Mouse (Mus musculus) stomach, embryonic 14.5 days (tissue): ENCODE data around the gene Rps6kc1. TPM values are rescaled to one million over a fixed set of nuclear protein-coding genes. Genes with fewer than 3 reads are reported as not detected.

Experiments
- ATAC-seq: fragments of 200-750 bp; cut with Nextera tagmentation; 2 replicates; pipeline ENCODE4 v1.8.0; 2017; ENCODE audit warnings: low read depth, moderate TSS enrichment; ENCODE audit not compliant: insufficient number of reproducible peaks, insufficient read depth, low FRiP score
- H3K27ac ChIP-seq: fragments of 300-500 bp; sonication (generic); 2 replicates; pipeline ENCODE4 v1.5.1; 2014; ENCODE audit warnings: mild to moderate bottlenecking, low read length, moderate library complexity, mixed read lengths
- H3K27me3 ChIP-seq: fragments of 300-500 bp; sonication (generic); 2 replicates; pipeline ENCODE4 v1.6.1; 2014; ENCODE audit warnings: low read length, control low read depth, mixed read lengths; ENCODE audit not compliant: control insufficient read depth, insufficient read depth
- H3K36me3 ChIP-seq: fragments of 300-500 bp; sonication (generic); 2 replicates; pipeline ENCODE4 v1.6.1; 2014; ENCODE audit warnings: mild to moderate bottlenecking, control low read depth, low read length, moderate library complexity, mixed read lengths; ENCODE audit not compliant: control insufficient read depth, insufficient read depth
- H3K4me1 ChIP-seq: fragments of 300-500 bp; sonication (generic); 2 replicates; pipeline ENCODE4 v1.6.1; 2014; ENCODE audit warnings: low read length, control low read depth, mixed read lengths; ENCODE audit not compliant: control insufficient read depth, insufficient read depth
- H3K4me2 ChIP-seq: fragments of 300-500 bp; sonication (generic); replicated peaks from 2 replicates; pipeline ENCODE4 v1.6.1; 2014; ENCODE audit warnings: low read depth, low read length, control low read depth
- H3K4me3 ChIP-seq: fragments of 300-500 bp; sonication (generic); 2 replicates; pipeline ENCODE4 v1.5.1; 2014; ENCODE audit warnings: low read depth, low read length, control low read depth
- H3K9ac ChIP-seq: fragments of 300-500 bp; sonication (generic); replicated peaks from 2 replicates; pipeline ENCODE4 v1.6.1; 2014; ENCODE audit warnings: low read depth, mild to moderate bottlenecking, control low read depth, low read length, moderate library complexity, mixed read lengths
- H3K9me3 ChIP-seq: fragments of 300-500 bp; sonication (generic); 2 replicates; pipeline ENCODE4 v1.6.1; 2016; ENCODE audit warnings: low read depth, low read length, control low read depth; ENCODE audit not compliant: control insufficient read depth
- WGBS: fragments of 180-500 bp; shearing (Covaris S2); extraction: QIAGEN DNeasy Blood & Tissue Kit; methylation state at CpG from one replicate; pipeline ENCODE4 v1.1.7; 2014; 5-methylcytosine and 5-hydroxymethylcytosine counted together
- polyA plus RNA-seq: library from polyadenylated mRNA; unstranded; fragments of >200 nt; fragmentation: Nextera tagmentation; extraction: Ambion mirVana; gene quantifications from 2 replicates; pipeline ENCODE4 v1.2.1, GENCODE M21; 2014

Rps6kc1 gene
- polyA plus RNA-seq, 1 experiment from 2014 or later = 16.1 TPM

DNA sequence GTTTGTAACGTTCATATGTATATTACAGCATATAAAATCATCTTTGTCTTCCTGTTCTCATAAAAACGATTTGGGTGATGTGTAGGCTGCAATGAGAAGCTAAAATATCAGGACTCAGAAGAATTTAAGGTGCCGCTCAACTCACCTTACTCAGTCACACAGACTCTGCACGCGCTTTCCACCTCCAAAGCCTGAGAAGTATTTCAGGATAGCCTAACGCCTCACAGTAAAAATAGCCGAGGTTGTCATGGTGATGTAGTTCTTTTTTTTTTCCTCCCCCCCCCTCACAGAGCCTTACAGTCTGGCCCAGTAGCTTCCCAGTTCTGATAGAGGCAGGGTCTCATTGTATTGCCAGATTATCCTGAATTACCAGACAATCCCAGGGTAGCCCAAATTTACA, 7.4 kb upstream of the Rps6kc1 start:
- Histone ChIP-seq H3K9ac (no peak overlapping the region), H3K36me3 (no peaks in the 10 kb centered on the region), H3K27ac (no peak overlapping the region), H3K4me3 (no peak overlapping the region), H3K9me3 (no peaks in the 10 kb centered on the region), H3K4me1 (no peaks in the 10 kb centered on the region), H3K27me3 (no peaks in the 10 kb centered on the region), H3K4me2 (no peak overlapping the region)
- no peak for ATAC-seq
- 58% methylated on average over 7 of the region's 7 CpGs for WGBS

DNA sequence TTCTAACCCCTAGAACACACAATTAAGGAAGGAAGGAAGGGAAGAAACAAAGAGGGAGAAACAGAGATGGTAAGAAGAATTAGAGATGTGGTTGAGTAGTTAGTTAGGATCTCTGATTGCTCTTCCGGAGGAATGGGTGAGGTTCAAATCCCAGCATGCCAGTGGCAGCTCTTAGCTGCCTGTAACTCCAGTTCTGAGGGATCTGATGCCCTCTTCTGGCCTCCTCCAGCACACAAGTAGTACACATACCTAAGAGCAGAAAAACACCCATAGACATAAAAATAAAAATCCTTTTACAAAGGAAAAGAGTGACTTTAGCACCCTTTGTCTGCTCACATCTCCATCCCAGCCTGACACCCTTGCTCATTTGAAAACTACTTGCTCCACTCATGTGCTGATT, 1.1 kb upstream of the Rps6kc1 start:
- H3K4me1 ChIP-seq = peaks cover 7% of the 10 kb centered on the region; the same call in 1 of the 2 replicates
- no peak overlapping the region for H3K4me3 ChIP-seq
- H3K36me3 ChIP-seq = no peaks in the 10 kb centered on the region
- H3K27ac ChIP-seq = no peak overlapping the region
- ATAC-seq = no peak
- no peak overlapping the region for H3K4me2 ChIP-seq
- H3K27me3 ChIP-seq = no peaks in the 10 kb centered on the region
- no peaks in the 10 kb centered on the region for H3K9me3 ChIP-seq
- no peak overlapping the region for H3K9ac ChIP-seq
- 54% methylated on average over 1 of the region's 1 CpGs for WGBS

DNA sequence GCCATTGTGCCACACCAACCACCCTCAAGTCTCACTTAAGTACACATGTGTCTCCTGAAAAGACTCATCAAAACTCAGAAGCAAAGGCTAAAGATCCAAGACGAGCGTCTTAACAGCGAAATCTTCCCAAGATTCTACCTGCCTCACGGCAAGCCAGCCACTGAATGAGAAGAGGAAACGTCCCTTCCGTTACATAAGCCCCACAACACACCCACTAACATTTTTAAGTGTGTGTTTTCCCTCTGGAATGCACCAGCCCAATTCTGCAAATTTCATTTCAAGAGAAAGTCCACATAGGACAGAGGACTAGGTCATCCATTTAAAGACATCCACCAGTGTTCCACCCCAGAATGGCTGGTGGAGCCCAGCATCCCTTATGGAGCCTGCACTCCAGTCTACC, 734 bp downstream of the Rps6kc1 start:
- Histone ChIP-seq H3K27ac (no peak overlapping the region), H3K36me3 (no peaks in the 10 kb centered on the region), H3K27me3 (no peaks in the 10 kb centered on the region), H3K4me1 (peaks cover 7% of the 10 kb centered on the region; the same call in 1 of the 2 replicates), H3K4me2 (peak overlapping the region; percentile 70), H3K4me3 (peak overlapping the region; percentile 70), H3K9me3 (no peaks in the 10 kb centered on the region), H3K9ac (peak overlapping the region; percentile 49)
- 75% methylated on average over 6 of the region's 6 CpGs for WGBS
- no peak for ATAC-seq

DNA sequence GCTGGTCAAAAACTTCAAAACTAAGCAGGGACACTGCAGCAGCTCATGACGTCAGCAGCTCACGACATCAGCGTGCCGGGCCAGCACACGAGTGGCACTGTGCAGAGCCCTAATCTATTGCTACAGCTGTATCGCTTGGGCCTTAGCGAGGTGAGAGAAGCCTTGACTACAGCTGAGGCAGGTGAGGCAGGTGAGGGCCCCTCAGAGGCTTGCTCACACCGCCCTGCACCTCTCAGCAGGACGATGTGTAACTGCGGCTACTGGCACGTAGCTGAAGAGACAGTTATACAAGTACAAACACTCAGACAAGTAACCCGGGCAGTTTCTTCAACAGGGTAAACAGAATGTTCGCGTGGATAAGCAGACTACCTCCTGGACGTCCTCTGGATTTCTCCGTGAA, 6.9 kb downstream of the Rps6kc1 start:
- ATAC-seq = no peak
- 70% methylated on average over 16 of the region's 16 CpGs for WGBS

DNA sequence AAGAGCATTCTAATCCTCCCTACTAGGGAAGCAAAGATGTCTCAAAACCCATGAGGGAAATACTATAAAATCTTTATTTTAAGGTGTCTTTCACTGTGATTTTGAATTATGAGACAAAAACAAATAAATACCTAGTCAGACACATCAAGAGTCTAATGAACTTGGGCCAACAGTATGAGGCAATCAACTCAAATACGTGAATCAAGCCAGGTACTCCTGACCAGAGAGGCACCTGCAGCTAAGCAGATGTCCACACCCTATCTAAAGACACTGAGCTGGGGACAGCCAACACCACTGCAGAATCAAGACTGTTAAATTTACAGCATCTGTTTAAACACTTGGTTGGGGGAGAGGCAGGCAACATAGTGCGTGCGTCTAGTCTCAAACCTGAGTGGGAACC, 7.4 kb downstream of the Rps6kc1 start:
- Histone ChIP-seq H3K27ac (no peak overlapping the region), H3K4me1 (0 out of 2 replicates have a peak, but pooled peaks cover 5% of the 10 kb centered on the region), H3K27me3 (no peaks in the 10 kb centered on the region), H3K36me3 (peaks cover 10% of the 10 kb centered on the region), H3K4me3 (no peak overlapping the region), H3K4me2 (no peak overlapping the region), H3K9me3 (no peaks in the 10 kb centered on the region), H3K9ac (no peak overlapping the region)
- WGBS = 89% methylated on average over 3 of the region's 3 CpGs
- no peak for ATAC-seq

More for the DNA sequence above, 6.9 kb downstream of the Rps6kc1 start:
- no peak overlapping the region for H3K4me2 ChIP-seq
- peaks cover 10% of the 10 kb centered on the region for H3K36me3 ChIP-seq
- H3K4me1 ChIP-seq = 0 out of 2 replicates have a peak, but pooled peaks cover 3% of the 10 kb centered on the region
- no peaks in the 10 kb centered on the region for H3K9me3 ChIP-seq
- H3K27me3 ChIP-seq = no peaks in the 10 kb centered on the region
- H3K9ac ChIP-seq = no peak overlapping the region
- no peak overlapping the region for H3K4me3 ChIP-seq
- H3K27ac ChIP-seq = no peak overlapping the region

DNA sequence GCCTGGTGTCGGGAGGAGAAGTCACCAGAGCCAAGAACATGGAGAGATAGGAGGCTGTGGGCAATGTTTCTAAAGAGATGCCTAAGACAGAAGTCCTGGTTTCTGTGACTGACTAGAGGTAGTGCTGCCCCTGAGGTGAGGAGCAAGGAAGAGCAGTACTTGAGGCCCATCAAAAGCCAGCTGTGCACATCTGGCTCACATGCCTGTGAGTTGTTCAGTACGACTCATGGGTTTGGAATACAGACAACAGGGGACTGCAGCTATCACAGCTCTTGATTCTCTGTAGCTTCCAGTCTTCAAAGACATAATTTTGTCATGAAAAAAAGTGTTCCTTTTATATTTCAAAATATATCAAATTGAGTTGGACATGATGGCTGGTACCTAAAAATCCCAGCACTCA, 10.5 kb downstream of the Rps6kc1 start:
- Histone ChIP-seq H3K4me2 (no peak overlapping the region), H3K4me3 (no peak overlapping the region), H3K36me3 (peaks cover 15% of the 10 kb centered on the region), H3K27ac (no peak overlapping the region), H3K9ac (no peak overlapping the region), H3K27me3 (no peaks in the 10 kb centered on the region), H3K9me3 (no peaks in the 10 kb centered on the region), H3K4me1 (0 out of 2 replicates have a peak, but pooled peaks cover 10% of the 10 kb centered on the region)
- ATAC-seq = no peak
- 57% methylated on average over 2 of the region's 2 CpGs for WGBS

DNA sequence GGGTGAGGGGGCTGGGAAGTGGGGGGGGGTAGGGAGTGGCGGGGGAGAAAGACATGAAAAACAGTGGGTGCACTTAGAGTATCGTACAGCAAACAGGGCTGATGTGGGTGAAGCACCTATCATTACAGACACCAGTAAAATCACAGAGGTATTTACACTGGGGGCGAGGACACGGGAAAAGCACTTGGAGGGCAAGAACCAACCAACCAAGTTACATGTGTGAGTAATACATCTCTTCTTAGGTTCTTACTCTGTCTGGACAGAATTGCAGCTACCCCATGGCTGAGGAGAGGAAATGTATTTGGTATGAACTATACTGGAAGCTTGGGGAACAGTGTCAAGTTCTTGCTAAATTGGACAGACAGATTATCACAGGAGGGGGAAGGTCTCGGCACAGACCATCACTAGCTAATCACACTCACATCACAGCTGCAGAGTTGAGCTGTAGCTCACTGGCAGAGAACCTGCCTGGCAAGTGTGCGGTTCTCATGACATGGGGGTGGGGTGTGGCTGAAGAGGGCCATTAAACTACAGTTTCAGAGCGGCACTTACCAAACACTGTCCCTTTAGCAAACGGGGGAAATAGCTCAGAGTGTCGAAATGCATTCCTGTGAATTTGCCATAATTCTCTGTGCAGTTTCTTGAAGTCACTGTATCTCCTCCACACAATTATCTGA, 12.5 kb downstream of the Rps6kc1 start:
- ATAC-seq = no peak

DNA sequence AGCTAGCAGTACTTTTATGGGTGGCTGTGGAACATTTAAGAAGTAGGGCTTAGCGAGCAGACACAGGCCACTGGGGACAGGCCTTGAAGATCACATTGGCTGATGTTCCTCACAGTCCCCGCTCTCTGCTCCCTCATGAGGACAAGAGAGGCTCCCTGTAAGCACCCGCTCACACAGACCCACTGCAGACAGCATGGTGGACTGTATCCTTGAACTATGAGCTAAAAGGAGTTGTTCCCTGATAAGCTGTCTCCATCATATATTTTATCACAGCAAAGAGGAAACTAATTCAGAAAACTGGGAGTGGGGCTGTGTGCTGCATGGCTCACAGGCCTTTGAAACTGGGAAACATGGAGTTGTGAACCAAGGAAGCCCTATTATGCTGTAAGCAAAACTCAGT, 13.4 kb downstream of the Rps6kc1 start:
- 93% methylated on average over 3 of the region's 3 CpGs for WGBS
- no peak overlapping the region for H3K27ac ChIP-seq
- H3K36me3 ChIP-seq = peaks cover 7% of the 10 kb centered on the region
- H3K4me3 ChIP-seq = no peak overlapping the region
- no peak overlapping the region for H3K4me2 ChIP-seq
- no peaks in the 10 kb centered on the region for H3K9me3 ChIP-seq
- no peaks in the 10 kb centered on the region for H3K27me3 ChIP-seq
- no peak overlapping the region for H3K9ac ChIP-seq
- 0 out of 2 replicates have a peak, but pooled peaks cover 10% of the 10 kb centered on the region for H3K4me1 ChIP-seq
- ATAC-seq = no peak

More for the DNA sequence above, 12.5 kb downstream of the Rps6kc1 start:
- H3K27me3 ChIP-seq = no peaks in the 10 kb centered on the region
- H3K36me3 ChIP-seq = peaks cover 10% of the 10 kb centered on the region
- H3K4me1 ChIP-seq = 0 out of 2 replicates have a peak, but pooled peaks cover 10% of the 10 kb centered on the region
- no peak overlapping the region for H3K4me3 ChIP-seq
- 65% methylated on average over 9 of the region's 9 CpGs for WGBS
- no peak overlapping the region for H3K4me2 ChIP-seq
- no peak overlapping the region for H3K27ac ChIP-seq
- no peaks in the 10 kb centered on the region for H3K9me3 ChIP-seq
- H3K9ac ChIP-seq = no peak overlapping the region
